In the genomic region with DNA sequence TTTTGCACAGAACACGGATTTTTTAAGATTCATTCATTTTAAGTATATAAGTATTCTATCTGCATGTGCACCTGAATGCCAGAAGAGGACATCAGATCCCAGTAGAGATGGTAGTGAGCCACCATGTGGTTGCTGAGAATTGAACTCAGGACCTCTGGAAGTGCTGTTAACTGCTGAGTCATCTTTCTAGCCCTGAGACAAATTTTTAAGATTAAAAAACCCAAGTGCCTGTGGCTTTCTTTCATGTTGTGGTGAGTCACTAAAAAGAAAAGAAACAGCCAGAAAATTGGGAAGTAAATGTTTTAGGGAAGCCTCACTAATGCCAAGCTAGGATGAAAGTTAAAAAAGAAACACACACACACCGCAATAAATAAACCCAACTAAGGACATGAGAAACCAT, we compare ENCODE assay signal across 21 mouse cellular contexts.
"Had no signal": no experiment of that assay in that cellular context is flagged by ENCODE, and none has a peak within 500 bp of the region (broad histone marks: within the 10 kb centered on the region; RNA-seq: fewer than 3 reads in every experiment).

No protein-coding gene starts in this region.

- ATAC-seq: liver, postnatal 0 days; lung, postnatal 0 days; midbrain, embryonic 15.5 days had no signal

- H3K4me3 ChIP-seq: layer of hippocampus, adult 2 months; left cerebral cortex, adult 2 months; limb, embryonic 12.5 days; limb, embryonic 15.5 days; midbrain, embryonic 12.5 days; midbrain, embryonic 15.5 days; neural tube, embryonic 12.5 days; neural tube, embryonic 15.5 days had no signal

- DNase-seq: kidney, postnatal 25 days; layer of hippocampus, adult 9-11 months; left cerebral cortex, postnatal 4 days; liver, postnatal 0 days; lung, embryonic 14.5 days; right cerebral cortex, adult 18-20 months; right cerebral cortex, postnatal 14 days; right cerebral cortex, postnatal 4 days; thymus, postnatal 25 days had no signal

- H3K27ac ChIP-seq: kidney, postnatal 0 days; layer of hippocampus, adult 2 months; left cerebral cortex, adult 2 months; limb, embryonic 12.5 days; limb, embryonic 15.5 days; liver, embryonic 14.5 days; midbrain, embryonic 12.5 days; midbrain, embryonic 15.5 days; neural tube, embryonic 12.5 days; neural tube, embryonic 15.5 days; stomach, postnatal 0 days had no signal

- H3K36me3 ChIP-seq: limb, embryonic 12.5 days; limb, embryonic 15.5 days; midbrain, embryonic 12.5 days; midbrain, embryonic 15.5 days; neural tube, embryonic 12.5 days; neural tube, embryonic 15.5 days had no signal
